Mouse (Mus musculus) naive thymus-derived CD4-positive, alpha-beta T cell, adult 5 months (primary cell): ENCODE measurements around the gene Capsl. TPM values are rescaled to one million over a fixed set of nuclear protein-coding genes. Genes with fewer than 3 reads are reported as not detected.

Source experiments
- polyA plus RNA-seq: library from polyadenylated mRNA; unstranded; fragments of 100-300 nt; shearing (Covaris generic); gene quantifications from one replicate; pipeline ENCODE4 v1.2.1, GENCODE M21; 2017

Capsl gene
- 0.50 TPM for polyA plus RNA-seq

GRCm38 (mm10) chr15:9435534-9436180 is at the start of gene Capsl:
TSS of gene Capsl (plus strand) at chr15:9436028.

Other genes with a start within 250 kb of the Capsl start
- 0.25 TPM for gene Ugt3a1, start 159.1 kb upstream of the Capsl start, polyA plus RNA-seq
- not detected for gene Ugt3a2, start 100.5 kb upstream of the Capsl start, polyA plus RNA-seq
- gene Il7r, start 94.1 kb downstream of the Capsl start, polyA plus RNA-seq, result 495 TPM